Mouse (Mus musculus) thymus, postnatal 4 days (tissue): ENCODE results near the gene Pcbd1.
"Not testable (repeated sequence)": the region's sequence is repeated elsewhere in the genome, so short reads cannot be mapped to it uniquely, and the experiment has no call there.

Source experiments
- DNase-seq: peaks from one replicate; pipeline ENCODE4 v3.0.0; 2021

The Pcbd1 gene

GRCm38 (mm10) chr10:61103564-61104114 is 14.5 kb downstream of the Pcbd1 start:
- DNase-seq = no peak

GRCm38 (mm10) chr10:61114246-61114720 is 25.2 kb downstream of the Pcbd1 start:
- no peak for DNase-seq

- not testable (repeated sequence) for DNase-seq
Measured at GRCm38 (mm10) chr10:61121732-61122131, 32.6 kb downstream of the Pcbd1 start.

DNA sequence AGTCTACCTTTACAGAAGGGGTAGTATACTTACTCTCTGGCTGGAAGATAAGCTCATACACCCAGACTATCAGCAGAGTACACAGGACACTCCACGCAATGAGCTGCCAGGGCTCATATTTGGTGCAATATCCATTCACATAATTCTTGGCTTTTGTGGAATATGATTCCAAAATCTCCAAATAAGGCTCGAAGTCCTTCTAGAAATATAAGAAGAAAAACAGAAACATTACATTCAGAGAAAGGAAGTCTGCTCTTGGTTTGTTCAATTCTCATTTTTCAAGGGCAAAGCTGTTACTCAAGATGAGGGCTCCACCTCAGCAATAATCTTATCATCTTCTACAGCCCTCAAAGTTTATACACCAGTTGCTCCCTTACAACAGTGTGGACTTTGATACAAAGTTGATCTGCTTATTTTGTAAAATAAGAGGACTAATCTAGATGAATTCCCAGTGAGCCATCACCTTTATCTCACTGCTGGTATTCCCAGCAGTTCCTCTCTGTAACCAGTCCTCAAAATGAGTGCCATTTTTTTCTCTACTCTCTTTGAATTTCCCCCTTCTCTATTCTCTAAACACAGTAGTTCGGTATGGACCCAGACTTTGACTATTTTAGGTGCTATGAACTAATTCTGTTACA is 34.3 kb downstream of the Pcbd1 start:
- DNase-seq = no peak

DNA sequence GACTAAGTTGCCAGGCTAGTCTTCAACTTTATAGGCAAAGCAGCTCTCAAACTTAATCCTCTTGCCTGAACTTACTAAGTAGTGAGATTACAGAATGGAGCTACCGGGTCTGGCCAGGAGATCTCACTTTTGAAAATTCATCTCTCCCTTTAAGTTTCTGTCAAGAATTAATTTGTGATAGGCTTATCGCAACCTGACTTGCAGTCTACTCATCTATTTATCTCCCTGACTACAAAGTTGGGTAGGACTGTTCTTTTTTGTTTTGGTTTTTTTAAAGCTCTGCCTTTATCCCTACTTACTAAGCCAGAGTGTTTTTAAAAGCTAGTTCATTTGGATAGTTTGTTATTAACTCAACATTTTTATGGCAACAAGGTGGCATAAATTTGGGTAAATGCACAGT is 35.3 kb downstream of the Pcbd1 start:
- no peak for DNase-seq

GRCm38 (mm10) chr10:61128701-61129365 is 39.7 kb downstream of the Pcbd1 start:
- no peak for DNase-seq

DNA sequence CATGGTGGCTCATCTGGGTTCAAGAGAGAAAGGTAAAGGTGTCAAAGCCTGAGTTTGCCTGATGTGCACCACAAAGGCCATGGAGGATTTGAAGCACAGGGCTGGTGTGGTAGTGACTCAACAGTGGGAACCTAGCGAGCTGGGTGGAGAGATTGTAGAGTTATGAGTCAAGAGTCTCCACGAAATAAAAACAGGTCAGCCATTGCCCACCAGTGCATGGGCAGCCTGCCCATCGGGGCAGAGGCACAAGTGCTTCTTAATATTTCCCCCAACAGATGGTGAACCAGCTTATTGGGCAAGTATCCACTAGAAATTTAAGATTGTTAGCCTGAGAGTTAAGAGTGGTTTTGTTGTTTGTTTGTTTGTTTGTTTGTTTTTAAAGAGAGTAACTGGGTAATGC is 41.8 kb downstream of the Pcbd1 start:
- no peak for DNase-seq

DNA sequence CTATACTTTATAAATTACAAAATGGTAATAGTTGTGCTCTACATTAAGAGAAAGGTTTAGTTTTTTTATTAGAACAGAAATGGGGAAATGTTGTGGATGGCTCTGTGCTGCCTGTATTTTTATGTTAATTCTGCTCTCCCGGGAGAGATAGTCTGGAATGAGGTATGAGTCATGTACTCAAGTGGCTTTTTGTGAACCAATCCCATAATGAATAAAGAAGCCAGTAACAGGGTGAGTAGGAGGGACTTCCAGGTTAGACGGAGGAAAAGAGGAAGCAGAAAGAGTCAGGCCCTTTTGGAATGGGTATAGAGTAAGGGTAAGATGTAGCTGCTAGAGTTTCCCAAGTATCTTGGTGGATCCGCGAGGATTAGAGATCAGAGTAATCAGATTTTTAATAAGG is 44.9 kb downstream of the Pcbd1 start:
- no peak for DNase-seq

DNA sequence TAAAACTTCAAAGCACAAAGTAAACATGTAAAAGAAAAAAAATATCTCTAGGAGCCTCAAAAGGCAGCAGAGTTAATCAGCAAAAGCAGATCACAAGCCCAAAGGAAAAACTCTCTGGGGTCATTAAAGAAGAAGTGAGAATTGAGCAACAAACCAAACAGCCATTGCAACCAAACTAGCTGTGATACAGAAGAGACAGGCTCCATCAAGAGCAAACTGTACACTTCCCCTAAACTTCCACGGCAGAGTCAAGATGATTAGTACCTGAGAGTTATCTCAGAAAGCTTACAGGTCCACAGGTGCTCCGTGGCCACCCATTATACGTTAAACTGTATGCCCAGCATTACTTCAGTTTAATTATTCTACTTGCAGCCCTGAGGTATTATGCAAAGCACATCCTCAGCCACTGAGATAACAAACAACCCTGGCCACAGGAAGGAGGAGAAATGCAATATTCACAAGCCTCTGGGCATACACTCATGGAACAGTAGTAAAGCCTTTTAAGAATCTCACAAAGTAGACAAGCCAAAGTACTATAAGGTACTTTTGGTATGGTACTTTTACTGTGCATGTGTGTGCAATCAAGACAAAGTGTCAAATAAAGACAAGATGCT is 46.2 kb downstream of the Pcbd1 start:
- DNase-seq = no peak

DNA sequence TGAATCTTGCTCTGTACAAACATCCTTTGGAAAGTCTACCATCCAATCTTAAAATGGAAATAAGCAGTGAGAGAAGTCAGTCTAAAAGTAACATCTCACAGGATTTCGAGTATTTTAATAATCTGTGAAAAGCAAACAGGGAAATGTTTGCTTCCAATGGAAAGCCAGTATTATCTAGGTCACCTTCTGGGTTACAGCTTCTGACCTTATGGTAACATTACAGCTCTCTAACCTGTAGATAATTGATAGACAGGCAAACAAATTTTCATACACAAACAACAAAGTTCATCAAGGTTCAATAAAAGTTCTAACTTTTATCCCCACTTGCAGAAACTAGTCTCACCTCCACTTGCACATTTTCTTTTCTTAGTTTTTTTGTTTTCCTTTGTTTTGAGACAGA is 48.4 kb downstream of the Pcbd1 start:
- no peak for DNase-seq

DNA sequence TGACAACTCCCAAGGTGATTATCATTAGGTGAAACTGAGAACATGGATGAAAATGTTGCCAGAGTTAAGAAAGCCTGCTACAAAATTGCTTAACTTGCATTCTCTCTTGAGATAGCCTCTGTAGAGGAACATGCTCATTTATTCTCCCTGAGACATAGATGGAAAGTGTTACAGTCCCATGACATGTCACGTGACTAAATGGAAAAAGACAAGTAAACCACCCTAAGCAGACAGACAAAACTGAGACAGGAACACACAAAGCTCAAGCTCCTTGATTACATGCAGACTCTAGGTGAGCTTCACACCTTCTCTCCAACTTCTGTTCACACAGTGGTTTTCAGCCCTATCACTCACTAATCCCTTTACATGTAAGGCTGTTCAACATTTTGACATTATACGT is 54.2 kb downstream of the Pcbd1 start:
- DNase-seq = no peak
